Mouse (Mus musculus): ENCODE results near the gene Cox6b2. TPM values are rescaled to one million over a fixed set of nuclear protein-coding genes. Genes with fewer than 3 reads are reported as not detected.
A peak's percentile ranks its signal among the peaks of the same experiment; 100 is the strongest.

Cox6b2 gene
- polyA plus RNA-seq, 1 experiment: 41.9 TPM

DNA sequence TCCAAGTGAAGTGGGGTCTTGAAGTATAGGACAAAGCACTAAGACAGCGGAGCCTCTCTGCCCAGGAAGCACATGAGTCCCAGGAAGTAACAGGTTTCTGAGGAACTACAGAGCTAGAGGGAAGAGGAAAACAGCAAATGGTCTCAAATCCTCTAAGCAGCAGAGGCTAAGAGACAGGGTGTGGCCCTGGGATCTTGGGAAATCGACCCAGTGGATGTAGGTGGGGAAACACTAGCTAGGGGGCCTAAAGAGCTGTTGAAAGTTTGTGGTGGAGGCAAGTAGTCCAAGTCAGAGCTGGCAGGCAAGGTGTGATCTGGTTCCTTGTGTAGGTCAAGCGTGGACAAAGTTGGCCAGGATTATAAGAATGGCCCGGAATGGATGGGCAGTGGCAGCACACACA is 4.6 kb downstream of the Cox6b2 start:
- Histone ChIP-seq H3K4me1 (ENCODE audit: control insufficient read depth, insufficient read depth, low read length) (peaks cover 3% of the 10 kb centered on the region; the same call in 1 of the 2 replicates), H3K4me3 (replicated peaks; ENCODE audit: insufficient read depth, low read depth, low read length) (no peak overlapping the region), H3K27me3 (ENCODE audit: control insufficient read depth, insufficient read depth, low read length) (no peaks in the 10 kb centered on the region), H3K27ac (ENCODE audit: insufficient read depth, low read length) (no peak overlapping the region)
- TF ChIP-seq POLR2A (IDR thresholded peaks at IDR 0.05; ENCODE audit: borderline replicate concordance, insufficient read depth, low read length) (no peak), CTCF (IDR thresholded peaks at IDR 0.05; ENCODE audit: borderline replicate concordance, insufficient read depth, low read depth, low read length) (no peak)
- no peak for DNase-seq
- 79% methylated on average over 4 of the region's 4 CpGs for WGBS

DNA sequence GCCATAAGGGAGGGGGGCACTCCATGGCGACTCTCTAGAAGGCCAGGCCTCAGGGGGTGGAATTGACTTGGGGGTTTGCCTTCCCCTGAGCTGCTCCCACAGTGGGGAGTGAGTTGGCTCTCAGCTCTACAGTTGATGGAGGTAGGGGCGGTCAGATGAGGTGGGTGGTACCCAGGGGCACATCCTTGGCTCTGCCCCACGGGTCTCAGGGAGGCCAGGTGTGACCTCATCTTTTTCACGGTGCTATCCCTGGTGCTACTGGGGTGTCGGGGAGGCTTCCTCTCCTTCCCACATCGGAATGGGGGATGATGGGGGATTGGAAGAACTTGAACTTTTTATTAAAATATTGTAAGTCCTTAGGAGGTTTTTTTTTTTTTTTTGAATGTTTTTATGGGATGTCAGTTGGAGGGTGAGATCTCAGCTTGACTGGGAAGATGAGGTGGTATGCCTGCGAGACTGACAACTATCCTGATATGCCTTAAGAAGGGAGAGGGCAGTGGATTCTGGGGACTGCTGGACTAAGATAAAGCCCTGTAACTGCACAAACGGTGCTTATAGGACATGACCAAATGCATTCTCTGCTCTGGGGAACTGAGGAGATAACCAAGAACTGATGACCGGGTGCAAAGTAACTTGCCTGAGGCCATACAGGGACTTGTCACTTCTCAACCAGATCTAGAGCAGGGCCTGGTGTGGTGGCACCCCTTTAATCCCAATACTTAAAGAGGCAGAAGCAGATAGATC is 5.6 kb downstream of the Cox6b2 start:
- WGBS: 75% methylated on average over 9 of the region's 9 CpGs
- H3K4me3 ChIP-seq (replicated peaks; ENCODE audit: insufficient read depth, low read depth, low read length): no peak overlapping the region

GRCm38 (mm10) chr7:4746326-4746980 is 6.4 kb downstream of the Cox6b2 start:
- 81% methylated on average over 22 of the region's 22 CpGs for whole genome bisulfite sequencing
- no peak overlapping the region for H3K27ac ChIP-seq (ENCODE audit: insufficient read depth, low read length)
- H3K4me1 ChIP-seq (ENCODE audit: control insufficient read depth, insufficient read depth, low read length): peaks cover 12% of the 10 kb centered on the region; the same call in 1 of the 2 replicates
- no peaks in the 10 kb centered on the region for H3K27me3 ChIP-seq (ENCODE audit: control insufficient read depth, insufficient read depth, low read length)
- TF ChIP-seq CTCF (IDR thresholded peaks at IDR 0.05; ENCODE audit: borderline replicate concordance, insufficient read depth, low read depth, low read length): no peak
- TF ChIP-seq POLR2A (IDR thresholded peaks at IDR 0.05; ENCODE audit: borderline replicate concordance, insufficient read depth, low read length): no peak
- no peak overlapping the region for H3K4me3 ChIP-seq (replicated peaks; ENCODE audit: insufficient read depth, low read depth, low read length)
- DNase-seq: no peak

More for the DNA sequence above, 5.6 kb downstream of the Cox6b2 start:
- no peak for DNase-seq
- TF ChIP-seq CTCF (IDR thresholded peaks at IDR 0.05; ENCODE audit: borderline replicate concordance, insufficient read depth, low read depth, low read length): no peak
- no peak for TF ChIP-seq POLR2A (IDR thresholded peaks at IDR 0.05; ENCODE audit: borderline replicate concordance, insufficient read depth, low read length)
- H3K27me3 ChIP-seq (ENCODE audit: control insufficient read depth, insufficient read depth, low read length): no peaks in the 10 kb centered on the region
- H3K27ac ChIP-seq (ENCODE audit: insufficient read depth, low read length): no peak overlapping the region
- peaks cover 6% of the 10 kb centered on the region for H3K4me1 ChIP-seq (ENCODE audit: control insufficient read depth, insufficient read depth, low read length)

- no peak for DNase-seq
- WGBS: 98% methylated on average over 6 of the region's 6 CpGs
- TF ChIP-seq CTCF (IDR thresholded peaks at IDR 0.05; ENCODE audit: borderline replicate concordance, insufficient read depth, low read depth, low read length) (no peak), POLR2A (IDR thresholded peaks at IDR 0.05; ENCODE audit: borderline replicate concordance, insufficient read depth, low read length) (no peak)
Measured at GRCm38 (mm10) chr7:4744886-4745285, 8.0 kb downstream of the Cox6b2 start.

GRCm38 (mm10) chr7:4743354-4743753 is 9.5 kb downstream of the Cox6b2 start:
- 54% methylated on average over 2 of the region's 2 CpGs for WGBS
- Histone ChIP-seq H3K27me3 (ENCODE audit: control insufficient read depth, insufficient read depth, low read length) (no peaks in the 10 kb centered on the region), H3K4me1 (ENCODE audit: control insufficient read depth, insufficient read depth, low read length) (peaks cover 13% of the 10 kb centered on the region; the same call in 1 of the 2 replicates), H3K27ac (ENCODE audit: insufficient read depth, low read length) (no peak overlapping the region), H3K4me3 (replicated peaks; ENCODE audit: insufficient read depth, low read depth, low read length) (no peak overlapping the region)
- no peak for DNase-seq
- TF ChIP-seq CTCF (IDR thresholded peaks at IDR 0.05; ENCODE audit: borderline replicate concordance, insufficient read depth, low read depth, low read length) (no peak), POLR2A (IDR thresholded peaks at IDR 0.05; ENCODE audit: borderline replicate concordance, insufficient read depth, low read length) (no peak)

More at GRCm38 (mm10) chr7:4744886-4745285, 8.0 kb downstream of the Cox6b2 start:
- Histone ChIP-seq H3K4me1 (ENCODE audit: control insufficient read depth, insufficient read depth, low read length) (peaks cover 13% of the 10 kb centered on the region; the same call in 1 of the 2 replicates), H3K27me3 (ENCODE audit: control insufficient read depth, insufficient read depth, low read length) (no peaks in the 10 kb centered on the region), H3K27ac (ENCODE audit: insufficient read depth, low read length) (no peak overlapping the region), H3K4me3 (replicated peaks; ENCODE audit: insufficient read depth, low read depth, low read length) (no peak overlapping the region)

DNA sequence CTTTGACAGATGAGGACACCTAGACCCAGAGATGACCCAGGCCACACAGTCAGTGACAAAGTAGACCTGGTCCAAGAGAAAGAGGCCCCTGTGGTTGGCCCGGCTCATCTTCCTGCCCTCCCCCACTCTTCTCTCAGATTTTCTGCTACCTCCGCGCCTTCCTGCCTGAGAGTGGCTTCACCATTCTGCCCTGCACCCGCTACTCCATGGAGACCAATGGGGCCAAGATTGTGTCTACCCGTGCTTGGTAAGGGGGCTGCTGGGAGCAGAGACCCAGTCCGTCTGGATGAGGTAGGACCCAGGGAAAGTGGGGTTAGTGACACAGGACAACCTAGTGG is 10.4 kb downstream of the Cox6b2 start:
- TF ChIP-seq POLR2A (IDR thresholded peaks at IDR 0.05; ENCODE audit: borderline replicate concordance, insufficient read depth, low read length) (no peak), CTCF (IDR thresholded peaks at IDR 0.05; ENCODE audit: borderline replicate concordance, insufficient read depth, low read depth, low read length) (no peak)
- WGBS: 84% methylated on average over 6 of the region's 6 CpGs
- peak overlapping the region; percentile 97; the same call in 1 of the 2 replicates for H3K27ac ChIP-seq (ENCODE audit: insufficient read depth, low read length)
- H3K4me3 ChIP-seq (replicated peaks; ENCODE audit: insufficient read depth, low read depth, low read length): no peak overlapping the region
- peaks cover 13% of the 10 kb centered on the region; the same call in 1 of the 2 replicates for H3K4me1 ChIP-seq (ENCODE audit: control insufficient read depth, insufficient read depth, low read length)
- H3K27me3 ChIP-seq (ENCODE audit: control insufficient read depth, insufficient read depth, low read length): no peaks in the 10 kb centered on the region
- no peak for DNase-seq

- DNase-seq: peak; percentile 21 to 32
- TF ChIP-seq POLR2A (IDR thresholded peaks at IDR 0.05; ENCODE audit: borderline replicate concordance, insufficient read depth, low read length) (no peak), CTCF (IDR thresholded peaks at IDR 0.05; ENCODE audit: borderline replicate concordance, insufficient read depth, low read depth, low read length) (no peak)
- Histone ChIP-seq H3K27me3 (ENCODE audit: control insufficient read depth, insufficient read depth, low read length) (no peaks in the 10 kb centered on the region), H3K4me3 (replicated peaks; ENCODE audit: insufficient read depth, low read depth, low read length) (peak overlapping the region; percentile 99), H3K27ac (ENCODE audit: insufficient read depth, low read length) (peak overlapping the region; percentile 97), H3K4me1 (ENCODE audit: control insufficient read depth, insufficient read depth, low read length) (peaks cover 13% of the 10 kb centered on the region; the same call in 1 of the 2 replicates)
- 60% methylated on average over 21 of the region's 21 CpGs for WGBS
Measured at GRCm38 (mm10) chr7:4741672-4742481, 11.0 kb downstream of the Cox6b2 start.

All from cerebellum, adult 2 months (tissue).